Mouse (Mus musculus): ENCODE data around the gene Cpeb3. TPM values are rescaled to one million over a fixed set of nuclear protein-coding genes. Genes with fewer than 3 reads are reported as not detected.
A peak's percentile ranks its signal among the peaks of the same experiment; 100 is the strongest.

Cpeb3 gene
- total RNA-seq, 2 experiments from 2014 or later = 35.8 to 44.6 TPM

DNA sequence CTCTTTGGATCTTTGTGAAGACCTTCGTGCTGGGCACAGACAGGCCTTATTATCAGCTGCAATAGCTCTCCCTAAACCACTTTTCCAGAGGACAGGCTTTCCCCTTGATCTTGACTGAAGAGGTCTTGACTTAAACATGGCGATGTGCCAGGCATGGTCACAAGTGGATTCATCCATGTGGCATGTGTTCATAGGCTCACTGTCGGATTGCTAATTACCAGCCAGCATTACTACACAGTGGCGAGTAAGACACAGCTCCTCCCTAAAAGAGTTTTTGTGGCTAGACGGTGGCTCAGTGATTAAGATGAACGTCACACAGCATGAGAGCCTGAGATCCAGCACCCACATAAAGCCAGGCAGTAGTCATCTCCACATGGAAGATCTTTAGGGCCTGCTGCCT is 178.6 kb downstream of the Cpeb3 start:
- DNase-seq = no peak

DNA sequence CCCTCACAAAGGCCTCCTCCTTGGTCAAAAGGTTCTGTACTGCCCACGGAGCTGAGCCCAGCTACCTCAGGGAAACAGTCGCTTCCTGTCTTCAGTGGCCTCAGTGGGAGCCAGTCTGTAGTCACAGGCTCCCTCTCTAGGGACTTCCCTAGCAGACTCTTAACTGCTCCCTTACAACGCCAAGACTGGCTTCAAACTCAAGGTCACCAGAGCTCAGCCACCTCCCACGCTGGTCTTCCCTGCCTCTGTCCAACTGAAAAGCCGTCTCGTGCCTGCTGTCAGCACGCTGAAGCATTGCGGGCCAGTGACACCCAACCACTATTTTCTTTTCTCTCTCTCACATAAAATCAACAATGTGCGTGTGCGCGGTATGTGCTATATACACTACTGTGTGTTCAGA is 182.0 kb downstream of the Cpeb3 start:
- DNase-seq = no peak

DNA sequence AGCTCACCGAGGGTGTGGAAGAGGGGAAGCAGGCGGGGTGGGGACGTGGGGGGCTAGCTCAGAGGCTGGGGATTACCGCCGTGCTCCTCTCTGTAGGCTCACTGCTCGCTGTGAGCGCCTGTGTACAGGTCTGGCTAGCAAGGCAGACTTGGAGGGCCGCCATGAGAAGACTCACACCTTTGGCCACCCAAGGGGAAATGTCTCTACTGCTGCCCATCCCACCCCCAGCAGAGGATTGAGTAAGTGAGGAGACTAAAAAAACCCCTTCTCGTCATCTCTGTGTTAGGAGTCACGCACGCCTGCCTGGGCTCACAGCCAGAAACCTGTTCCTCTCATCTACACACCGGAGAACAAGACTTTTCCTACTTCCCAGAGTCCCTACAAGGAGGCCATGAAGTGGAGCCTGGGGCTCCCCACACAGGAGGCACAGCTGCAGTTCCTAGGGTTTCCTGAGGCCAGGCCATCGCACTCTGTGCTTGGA is 182.5 kb downstream of the Cpeb3 start:
- no peak for DNase-seq

DNA sequence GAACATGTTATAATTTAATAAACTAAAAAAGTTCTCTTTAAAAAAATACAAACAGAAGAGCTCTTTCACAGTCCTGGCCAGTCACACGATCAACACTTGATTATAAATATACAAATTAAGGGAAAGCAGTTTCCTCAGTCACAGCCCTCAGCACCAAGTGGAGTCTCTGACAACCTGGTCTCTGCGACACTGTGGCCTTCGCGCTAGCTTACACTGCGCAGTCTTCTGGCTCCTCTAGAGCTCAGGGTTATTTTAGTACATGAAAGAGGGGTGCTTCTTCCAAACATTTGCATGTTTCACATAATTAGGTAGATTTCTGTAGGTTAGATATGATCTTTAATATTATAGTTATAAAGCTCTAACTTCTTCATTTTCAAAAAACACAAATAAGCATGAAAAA is 186.3 kb downstream of the Cpeb3 start:
- no peak for DNase-seq

DNA sequence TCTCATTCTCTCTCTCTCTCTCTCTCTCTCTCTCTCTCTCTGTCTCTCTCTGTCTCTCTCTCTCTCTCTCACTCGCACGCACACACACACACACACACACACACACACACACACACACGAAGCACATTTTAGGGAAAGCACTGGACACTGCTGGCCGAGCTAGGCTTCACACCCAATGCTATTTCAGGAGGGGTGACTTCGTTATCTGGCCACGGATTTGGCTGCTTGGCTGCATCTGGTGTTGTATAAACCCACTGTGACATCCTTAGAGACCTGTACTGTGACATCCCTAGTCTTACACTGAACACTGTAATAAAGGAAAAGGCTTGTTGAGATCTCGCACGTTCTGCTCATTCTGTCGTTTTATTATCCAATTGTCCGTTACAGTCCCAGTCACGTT is 187.4 kb downstream of the Cpeb3 start:
- peak; percentile 58 for DNase-seq

DNA sequence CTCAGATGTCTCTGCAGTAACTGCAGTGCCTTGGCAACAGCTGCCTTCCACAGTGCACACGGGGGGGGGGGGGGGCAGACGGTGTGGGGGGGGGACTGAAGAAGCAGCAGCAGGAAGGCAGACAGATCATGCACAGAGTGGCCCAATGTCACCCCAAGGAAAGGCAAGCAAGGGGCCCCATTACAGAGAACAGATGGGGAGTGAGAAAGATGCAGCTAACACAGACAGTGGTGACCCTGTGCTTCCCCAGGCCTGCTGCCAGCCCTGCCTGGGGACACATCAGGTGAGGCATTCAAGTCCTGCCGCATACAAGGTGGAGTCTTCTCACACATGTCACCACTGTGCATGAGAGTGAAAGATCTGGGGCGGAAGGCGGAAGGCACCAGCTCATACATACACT is 187.9 kb downstream of the Cpeb3 start:
- no peak for DNase-seq

DNA sequence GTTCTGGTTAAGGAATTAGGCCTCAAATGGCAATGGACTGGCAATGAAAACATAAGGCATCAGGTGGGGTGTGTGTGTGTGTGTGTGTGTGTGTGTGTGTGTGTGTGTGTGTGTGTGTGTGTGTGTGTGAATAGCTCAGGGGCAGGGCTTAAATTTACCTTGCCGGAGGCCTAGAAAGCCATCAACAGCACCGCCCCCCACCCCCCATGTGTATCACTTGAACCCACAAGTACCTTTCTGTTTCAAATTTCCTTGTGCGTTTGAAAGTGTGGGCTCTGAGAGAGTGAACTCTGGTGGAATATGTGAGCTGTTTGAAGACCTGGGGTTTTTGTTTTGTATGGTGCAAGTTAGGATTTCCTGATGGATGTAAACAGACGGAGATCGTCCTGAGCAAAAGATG is 189.5 kb downstream of the Cpeb3 start:
- DNase-seq = no peak

DNA sequence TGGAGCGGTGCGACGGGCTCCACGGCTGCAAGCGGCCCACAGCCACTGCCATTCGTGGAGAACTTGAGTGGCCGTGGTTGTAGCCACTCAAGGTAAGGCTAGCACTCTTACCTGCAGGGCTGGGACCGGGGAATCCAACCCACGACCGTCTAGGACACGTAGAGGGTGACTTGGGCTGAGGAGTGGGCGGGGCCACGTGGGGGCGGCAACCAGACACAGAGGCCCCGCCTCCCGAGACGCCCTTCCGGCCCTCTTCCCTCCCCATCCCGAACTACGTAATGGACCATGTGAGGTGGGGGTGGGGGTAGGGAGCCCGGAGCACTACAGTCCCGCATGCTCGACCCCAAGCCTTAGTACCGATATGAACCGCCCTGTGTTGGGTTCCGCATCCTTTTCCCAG is 190.0 kb downstream of the Cpeb3 start:
- DNase-seq = peak; percentile 14

DNA sequence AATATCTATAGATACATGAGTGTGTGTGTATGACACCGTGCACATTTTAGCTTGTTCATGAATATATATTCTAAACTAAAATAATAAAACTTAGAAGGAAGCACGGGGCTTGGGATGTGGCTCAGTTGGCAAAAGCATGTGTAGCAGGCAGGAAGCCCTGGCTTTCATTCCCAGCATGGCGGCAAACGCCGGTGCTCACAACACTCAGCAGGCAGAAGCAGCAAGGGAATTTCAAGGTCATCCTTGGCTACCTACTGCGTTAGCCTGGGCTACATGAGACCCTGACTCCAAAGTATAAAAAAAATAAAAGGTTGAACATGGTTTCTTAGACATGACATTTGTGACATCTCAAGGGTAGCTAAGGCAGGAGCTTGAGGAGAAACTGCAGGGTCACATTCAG is 191.5 kb downstream of the Cpeb3 start:
- no peak for DNase-seq

DNA sequence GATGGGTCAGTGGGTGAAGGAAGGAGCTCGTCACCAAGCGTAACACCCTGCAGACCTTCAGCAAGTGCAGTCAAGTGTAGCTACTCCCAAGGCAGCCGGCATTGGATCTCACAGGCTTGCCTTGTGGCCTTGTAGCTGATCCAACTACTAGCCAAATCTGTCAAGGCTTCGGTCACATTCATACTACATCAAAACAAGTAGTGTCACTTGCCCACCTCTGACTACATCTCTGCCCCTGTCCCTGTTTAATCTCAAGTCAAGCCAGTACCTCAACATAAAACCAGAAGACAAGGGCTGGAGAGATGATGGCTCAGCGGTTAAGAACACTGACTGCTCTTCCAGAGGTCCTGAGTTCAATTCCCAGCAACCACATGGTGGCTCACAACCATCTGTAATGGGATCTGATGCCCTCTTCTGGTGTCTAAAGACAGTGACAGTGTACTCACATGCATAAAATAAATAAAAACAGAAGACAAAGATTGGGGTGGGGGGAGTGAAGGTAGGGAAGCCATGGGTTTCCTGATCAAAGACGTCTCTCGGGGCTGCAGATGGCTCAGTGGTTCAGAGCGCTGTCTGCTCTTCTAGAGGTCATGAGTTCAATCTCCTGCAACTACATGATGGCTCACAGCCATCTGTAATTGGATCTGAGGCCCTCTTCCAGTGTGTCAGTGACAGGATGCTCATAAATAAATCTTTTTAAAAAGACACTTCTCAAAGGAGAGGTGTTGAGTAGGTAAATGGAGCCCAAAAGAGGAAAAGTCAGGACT is 194.0 kb downstream of the Cpeb3 start:
- no peak for DNase-seq

DNA sequence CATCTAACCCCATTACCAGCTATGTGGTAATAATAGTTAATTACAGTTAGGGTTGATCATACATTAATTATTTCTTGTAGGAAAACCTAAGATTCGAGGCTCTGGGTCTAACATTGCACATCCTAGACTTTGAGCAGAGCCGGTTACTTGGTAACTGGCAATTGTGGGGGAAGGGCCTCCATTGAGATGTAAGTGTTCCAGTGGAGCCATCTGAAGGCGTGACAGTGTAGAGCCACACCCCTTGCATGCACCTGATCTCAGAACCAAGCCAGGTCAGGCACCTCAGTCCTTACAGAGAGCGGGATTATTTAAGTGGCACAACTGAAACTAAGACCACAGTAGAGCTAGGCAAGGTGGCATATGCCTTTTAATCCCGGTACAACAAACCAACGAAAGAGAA is 194.9 kb downstream of the Cpeb3 start:
- DNase-seq = no peak

DNA sequence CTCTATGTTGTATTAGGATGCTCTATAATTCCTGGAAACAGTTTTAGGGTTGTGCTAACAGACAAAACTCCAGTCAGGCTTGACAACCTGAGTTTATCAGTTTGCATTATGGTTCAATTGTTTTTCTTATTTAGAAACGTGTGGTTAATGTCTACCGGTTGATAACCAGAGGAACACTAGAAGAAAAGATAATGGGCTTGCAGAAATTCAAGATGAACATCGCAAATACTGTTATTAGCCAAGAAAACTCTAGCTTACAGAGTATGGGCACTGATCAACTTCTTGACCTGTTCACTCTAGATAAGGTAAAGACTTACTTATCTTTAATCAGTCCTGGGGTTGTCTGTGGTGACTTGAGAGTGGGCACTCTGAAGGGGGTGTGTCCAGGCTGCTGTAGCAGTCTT is 198.5 kb downstream of the Cpeb3 start:
- DNase-seq = no peak

DNA sequence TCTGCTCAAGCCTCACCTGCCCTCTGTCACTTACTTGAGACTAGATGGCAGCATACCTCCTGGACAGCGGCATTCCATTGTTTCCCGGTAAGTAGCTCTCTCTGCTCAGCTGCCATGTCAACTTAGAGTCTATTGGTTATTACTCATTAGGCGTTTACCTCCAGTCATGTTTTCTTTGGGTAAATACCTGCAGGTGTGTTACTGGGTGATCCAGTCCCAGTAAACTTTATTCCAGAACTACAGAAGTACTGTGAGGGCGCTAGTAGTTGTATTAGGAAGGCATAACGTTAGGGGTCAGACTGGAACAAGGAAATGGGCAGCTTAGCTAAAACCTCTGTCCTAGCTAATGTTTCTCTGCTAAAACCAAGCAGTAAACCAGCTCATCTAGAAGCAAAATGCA is 203.8 kb downstream of the Cpeb3 start:
- DNase-seq = no peak

Other genes starting within 250 kb of the Cpeb3 start
- gene March5, start 1.1 kb downstream of the Cpeb3 start, total RNA-seq (2021) = 10 to 100 TPM; 70.3 to 72.6 TPM
- 10 to 100 TPM; 90.1 to 93.5 TPM for gene Ide, start 129.3 kb upstream of the Cpeb3 start, total RNA-seq (2021)
- 1 to 10 TPM in 1 of 2 experiments, under 1 TPM in 1; 0.69 to 1.0 TPM for gene Kif11, start 167.8 kb upstream of the Cpeb3 start, total RNA-seq (2021)
- 1 to 10 TPM; 1.0 to 2.8 TPM for gene Hhex, start 226.2 kb upstream of the Cpeb3 start, total RNA-seq (2021)

Measured in gastrocnemius, postnatal 25 days (tissue).